Mouse (Mus musculus): Measurements from ENCODE around the gene Asap3.

The Asap3 gene

GRCm38 (mm10) chr4:136289918-136290780 is 84.0 kb downstream of the Asap3 start:
- no peak for DNase-seq (ENCODE audit: extremely low read depth, insufficient read length, low spot score)

- DNase-seq (ENCODE audit: extremely low read depth, insufficient read length, low spot score), result no peak
These were observed 84.8 kb downstream of the Asap3 start for GRCm38 (mm10) chr4:136290781-136291595.

GRCm38 (mm10) chr4:136291692-136292091 is 85.5 kb downstream of the Asap3 start:
- no peak for DNase-seq (ENCODE audit: extremely low read depth, insufficient read length, low spot score)
